Mouse (Mus musculus) liver, embryonic 11.5 days (tissue): ENCODE data around the gene Sh3rf1. TPM values are rescaled to one million over a fixed set of nuclear protein-coding genes. Genes with fewer than 3 reads are reported as not detected.

Experiments
- ATAC-seq: fragments of 200-750 bp; cut with Nextera tagmentation; replicated peaks from 2 replicates; pipeline ENCODE4 v1.8.0; 2017; ENCODE audit warnings: moderate number of reproducible peaks, mild to moderate bottlenecking, moderate TSS enrichment, moderate library complexity; ENCODE audit not compliant: low FRiP score
- DNase-seq: peaks from one replicate; pipeline ENCODE4 v3.0.0-alpha.2; 2017; ENCODE audit warnings: low spot score
- H3K27ac ChIP-seq: fragments of 300-500 bp; sonication (generic); 2 replicates; pipeline ENCODE4 v1.5.1; 2014; ENCODE audit warnings: mild to moderate bottlenecking, low read depth, low read length, control low read depth
- H3K27me3 ChIP-seq: fragments of 300-500 bp; sonication (generic); replicated peaks from 2 replicates; pipeline ENCODE4 v1.6.1; 2014; ENCODE audit warnings: low read length, mixed read lengths; ENCODE audit not compliant: control insufficient read depth, insufficient read depth
- H3K36me3 ChIP-seq: fragments of 300-500 bp; sonication (generic); 2 replicates; pipeline ENCODE4 v1.6.1; 2014; ENCODE audit warnings: mild to moderate bottlenecking, low read length, moderate library complexity, mixed read lengths; ENCODE audit not compliant: control insufficient read depth, insufficient read depth
- H3K4me1 ChIP-seq: fragments of 300-500 bp; sonication (generic); replicated peaks from 2 replicates; pipeline ENCODE4 v1.6.1; 2014; ENCODE audit warnings: low read length, mixed read lengths; ENCODE audit not compliant: control insufficient read depth, insufficient read depth
- H3K4me2 ChIP-seq: fragments of 300-500 bp; sonication (generic); 2 replicates; pipeline ENCODE4 v1.6.1; 2014; ENCODE audit warnings: mild to moderate bottlenecking, control low read depth, moderate library complexity
- H3K4me3 ChIP-seq: fragments of 300-500 bp; sonication (generic); 2 replicates; pipeline ENCODE4 v1.5.1; 2014; ENCODE audit warnings: low read depth, low read length, control low read depth
- H3K9ac ChIP-seq: fragments of 300-500 bp; sonication (generic); 2 replicates; pipeline ENCODE4 v1.6.1; 2014; ENCODE audit warnings: low read depth, low read length, control low read depth
- H3K9me3 ChIP-seq: fragments of 300-500 bp; sonication (generic); 2 replicates; pipeline ENCODE4 v1.6.1; 2016; ENCODE audit warnings: low read length, inconsistent platforms, mixed read lengths; ENCODE audit not compliant: control insufficient read depth
- WGBS: fragments of 180-500 bp; shearing (Covaris S2); extraction: QIAGEN DNeasy Blood & Tissue Kit; methylation state at CpG from one replicate; pipeline ENCODE4 v1.1.7; 2014; 5-methylcytosine and 5-hydroxymethylcytosine counted together
- polyA plus RNA-seq: library from polyadenylated mRNA; unstranded; fragments of >200 nt; fragmentation: Nextera tagmentation; extraction: Ambion mirVana; gene quantifications from 2 replicates; pipeline ENCODE4 v1.2.1, GENCODE M21; 2014

The Sh3rf1 gene
- 6.7 and 7.1 TPM in 2 replicates for polyA plus RNA-seq

DNA sequence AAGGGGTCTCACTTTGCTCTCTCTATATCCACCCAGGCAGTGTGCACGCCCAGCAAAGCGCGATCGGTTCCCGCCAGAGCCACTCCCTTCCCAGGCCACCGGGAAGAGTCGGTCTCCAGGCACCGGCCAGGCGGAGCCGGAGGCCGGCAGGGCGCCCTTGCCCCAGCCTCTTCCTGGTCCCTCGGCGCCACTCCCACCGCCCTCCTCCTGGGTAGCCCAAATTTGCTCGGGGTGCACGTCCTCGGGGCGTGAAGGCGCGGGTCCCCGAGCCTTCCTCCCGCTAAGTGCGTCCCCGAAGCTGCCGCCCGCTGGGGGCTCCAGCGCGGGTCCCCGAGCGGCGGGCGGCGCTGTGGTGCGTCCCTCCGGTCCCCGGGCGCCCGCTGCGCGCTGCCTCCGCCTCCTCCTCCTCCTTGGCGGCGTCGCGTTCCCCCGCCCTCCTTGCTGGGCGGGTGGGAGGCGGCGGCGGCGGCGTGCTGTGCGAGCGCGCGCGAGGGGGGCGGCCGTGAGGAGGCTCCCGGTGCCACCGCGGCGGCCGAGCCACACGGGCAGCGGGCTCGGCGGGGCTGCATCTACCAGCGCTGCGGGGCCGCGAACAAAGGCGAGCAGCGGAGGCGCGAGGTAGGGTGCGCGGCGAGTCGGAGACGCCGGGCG is at the start of gene Sh3rf1:
Gene Sh3rf1, plus strand, starts transcription at position 144 of the 651 bp plus-strand sequence.
- peaks cover 8% of the 10 kb centered on the region; the same call in 1 of the 2 replicates for H3K4me1 ChIP-seq
- peak within 1 kb of the TSS; percentile 72 for H3K9ac ChIP-seq
- no peaks in the 10 kb centered on the region for H3K36me3 ChIP-seq
- peak within 1 kb of the TSS; percentile 59; the same call in 1 of the 2 replicates for H3K27ac ChIP-seq
- ATAC-seq = peak; percentile 88
- peak; percentile 85 for DNase-seq
- H3K9me3 ChIP-seq = no peaks in the 10 kb centered on the region
- peak within 1 kb of the TSS; percentile 71 for H3K4me2 ChIP-seq
- H3K27me3 ChIP-seq = 0 out of 2 replicates have a peak, but pooled peaks cover 3% of the 10 kb centered on the region
- WGBS = under 1% methylated on average over 66 of the region's 84 CpGs
- H3K4me3 ChIP-seq = peak within 1 kb of the TSS; percentile 78

DNA sequence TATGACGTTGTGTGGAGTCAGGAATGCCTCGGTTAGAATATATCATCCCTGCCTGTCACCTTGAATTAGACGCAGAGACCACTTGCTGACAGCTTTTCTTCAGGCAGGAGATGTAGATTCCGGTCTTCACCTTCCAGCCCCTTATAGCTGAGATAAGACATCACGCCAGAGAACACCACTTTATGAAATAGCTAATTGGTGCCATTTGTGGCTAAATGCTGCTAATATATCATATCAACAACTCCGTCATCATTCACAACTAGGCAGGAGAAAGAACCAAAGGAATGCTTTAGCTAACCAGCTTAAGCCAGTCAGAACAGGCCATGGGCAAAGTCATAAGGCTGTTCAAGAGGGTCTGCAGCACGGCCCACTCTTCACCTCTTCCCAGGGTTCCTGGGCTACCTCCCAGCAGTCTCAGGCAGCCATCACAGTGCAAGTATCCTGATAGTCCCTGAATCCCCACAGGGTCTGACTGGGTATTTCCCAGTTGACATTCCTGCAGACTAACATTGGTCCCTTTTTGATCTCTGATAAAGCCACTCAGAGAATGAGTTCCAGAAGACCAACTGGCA is 49.7 kb upstream of the Sh3rf1 start:
- Histone ChIP-seq H3K9me3 (no peaks in the 10 kb centered on the region), H3K4me3 (no peak overlapping the region), H3K9ac (no peak overlapping the region), H3K27ac (no peak overlapping the region), H3K36me3 (no peaks in the 10 kb centered on the region), H3K27me3 (no peaks in the 10 kb centered on the region), H3K4me2 (no peak overlapping the region), H3K4me1 (no peaks in the 10 kb centered on the region)
- ATAC-seq (no peak), DNase-seq (no peak)
- 65% methylated on average over 7 of the region's 7 CpGs for WGBS

DNA sequence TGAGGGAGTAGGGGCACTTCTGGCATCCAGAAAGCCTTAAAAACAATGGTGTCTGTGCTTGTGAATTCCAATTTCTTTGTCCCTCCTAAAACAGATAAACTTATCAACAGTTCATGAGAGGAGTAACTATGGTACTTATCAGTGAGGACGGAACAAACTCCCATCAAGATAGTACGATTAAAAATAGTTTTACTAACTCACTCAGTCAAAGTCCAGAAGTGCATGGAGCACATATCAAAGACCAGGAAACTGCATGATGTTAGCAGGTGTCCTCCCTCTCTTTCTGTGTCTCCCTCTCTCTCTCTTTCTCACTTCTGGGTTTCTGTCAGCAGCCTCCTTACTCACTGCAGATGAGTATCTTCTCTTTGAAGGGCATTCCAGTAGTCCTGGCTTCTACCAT is 47.8 kb upstream of the Sh3rf1 start:
- no peaks in the 10 kb centered on the region for H3K27me3 ChIP-seq
- no peaks in the 10 kb centered on the region for H3K9me3 ChIP-seq
- no peak overlapping the region for H3K4me3 ChIP-seq
- no peaks in the 10 kb centered on the region for H3K36me3 ChIP-seq
- no peaks in the 10 kb centered on the region for H3K4me1 ChIP-seq
- no peak overlapping the region for H3K4me2 ChIP-seq
- no peak overlapping the region for H3K27ac ChIP-seq
- ATAC-seq = no peak
- H3K9ac ChIP-seq = no peak overlapping the region
- WGBS = 67% methylated on average over 2 of the region's 2 CpGs
- no peak for DNase-seq

DNA sequence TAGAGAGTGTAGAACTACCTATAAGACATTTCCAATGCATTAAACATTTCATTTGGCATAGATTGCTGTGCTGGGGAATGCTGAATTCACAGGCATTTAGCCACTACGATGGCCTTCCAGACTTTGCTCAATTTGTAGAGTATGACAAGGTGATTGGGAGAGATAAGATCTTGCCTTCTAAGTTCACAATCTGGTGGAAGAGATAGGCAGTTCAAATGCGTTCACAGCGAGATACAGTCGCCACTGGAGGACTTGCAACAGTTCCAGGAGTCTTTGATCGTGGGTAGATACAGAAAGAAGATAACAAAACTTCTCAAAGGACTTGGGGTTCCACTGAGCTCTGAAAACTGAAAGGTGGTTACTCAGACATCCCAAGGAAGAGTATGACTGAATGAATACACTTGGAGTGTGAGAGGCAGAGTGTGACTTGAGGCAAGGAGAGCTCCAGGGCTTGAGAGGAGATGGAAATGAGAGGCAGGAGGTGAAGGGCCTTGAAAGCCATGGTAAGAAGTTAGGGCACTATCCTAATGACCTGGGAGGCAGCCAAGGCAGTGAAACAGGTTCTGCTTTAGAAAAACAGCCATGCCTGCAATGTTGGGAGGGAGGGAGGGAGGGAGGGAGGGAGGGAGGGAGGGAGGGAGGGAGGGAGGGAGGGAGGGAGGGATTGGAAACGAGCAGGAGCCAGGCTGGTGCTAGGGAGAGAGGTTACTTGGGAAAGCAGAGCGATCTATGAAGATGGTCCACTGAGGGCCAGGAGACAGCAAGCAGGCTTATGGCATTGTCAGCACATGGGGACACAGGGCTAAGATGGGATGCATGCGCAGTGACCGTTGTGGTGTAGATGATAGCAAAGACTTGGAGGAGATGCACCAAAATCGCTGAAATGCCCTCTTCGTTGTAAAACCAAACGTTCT is 45.7 kb upstream of the Sh3rf1 start:
- WGBS = 58% methylated on average over 11 of the region's 12 CpGs
- Histone ChIP-seq H3K36me3 (no peaks in the 10 kb centered on the region), H3K27ac (no peak overlapping the region), H3K4me3 (no peak overlapping the region), H3K27me3 (no peaks in the 10 kb centered on the region), H3K9ac (no peak overlapping the region), H3K4me1 (no peaks in the 10 kb centered on the region), H3K9me3 (no peaks in the 10 kb centered on the region), H3K4me2 (no peak overlapping the region)
- no peak for ATAC-seq
- DNase-seq = no peak

DNA sequence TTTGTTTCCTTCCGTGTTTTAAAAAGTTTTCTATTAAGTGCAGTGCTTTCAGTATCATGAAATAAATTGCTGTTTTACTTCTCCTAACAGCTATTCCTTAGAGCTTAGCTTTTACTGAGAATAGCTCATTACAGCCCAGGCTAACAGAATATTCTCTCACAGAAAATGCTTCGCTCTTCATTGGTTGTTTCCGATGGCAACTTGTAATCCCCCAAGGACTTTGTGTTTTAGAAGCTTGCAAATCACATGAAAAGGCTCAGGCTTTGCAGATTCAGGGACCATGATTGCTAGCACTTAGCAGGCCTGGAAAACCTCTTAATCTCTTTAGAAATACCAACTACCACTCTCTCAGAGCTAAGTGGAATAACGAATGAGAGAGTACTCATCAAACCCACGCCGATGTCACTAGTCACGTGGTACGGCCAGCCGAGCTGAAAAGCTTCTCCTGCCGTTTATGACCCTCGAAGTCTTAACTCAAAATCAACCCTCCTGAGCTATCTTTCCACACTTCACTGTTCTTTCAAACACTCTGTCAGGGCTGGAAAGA is 45.0 kb upstream of the Sh3rf1 start:
- Histone ChIP-seq H3K27ac (no peak overlapping the region), H3K9ac (no peak overlapping the region), H3K9me3 (no peaks in the 10 kb centered on the region), H3K4me1 (no peaks in the 10 kb centered on the region), H3K36me3 (no peaks in the 10 kb centered on the region), H3K27me3 (no peaks in the 10 kb centered on the region), H3K4me3 (no peak overlapping the region), H3K4me2 (no peak overlapping the region)
- 77% methylated on average over 11 of the region's 11 CpGs for WGBS
- DNase-seq = no peak
- no peak for ATAC-seq

DNA sequence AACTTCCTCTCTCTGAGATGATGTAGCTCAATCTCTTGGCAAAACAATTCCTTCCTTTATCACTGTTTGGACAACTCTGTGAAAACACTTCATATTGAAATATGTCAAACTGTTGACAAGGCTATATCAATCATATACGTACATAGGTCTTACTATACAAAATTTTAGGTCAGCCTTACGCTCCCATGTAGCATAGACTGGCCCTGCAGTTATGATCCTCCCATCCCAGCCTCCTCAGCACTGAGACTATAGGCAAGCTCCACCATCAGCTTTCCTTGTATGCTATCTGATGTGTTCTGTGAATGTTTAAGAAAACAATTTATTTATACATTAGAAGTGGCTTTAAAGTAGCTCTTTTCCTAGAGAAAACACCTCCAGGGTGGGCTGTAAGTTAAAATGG is 42.1 kb upstream of the Sh3rf1 start:
- no peak overlapping the region for H3K4me2 ChIP-seq
- H3K36me3 ChIP-seq = no peaks in the 10 kb centered on the region
- no peaks in the 10 kb centered on the region for H3K4me1 ChIP-seq
- no peaks in the 10 kb centered on the region for H3K27me3 ChIP-seq
- H3K27ac ChIP-seq = no peak overlapping the region
- no peaks in the 10 kb centered on the region for H3K9me3 ChIP-seq
- H3K9ac ChIP-seq = no peak overlapping the region
- DNase-seq (no peak), ATAC-seq (no peak)
- H3K4me3 ChIP-seq = no peak overlapping the region
- WGBS = 62% methylated on average over 2 of the region's 2 CpGs

DNA sequence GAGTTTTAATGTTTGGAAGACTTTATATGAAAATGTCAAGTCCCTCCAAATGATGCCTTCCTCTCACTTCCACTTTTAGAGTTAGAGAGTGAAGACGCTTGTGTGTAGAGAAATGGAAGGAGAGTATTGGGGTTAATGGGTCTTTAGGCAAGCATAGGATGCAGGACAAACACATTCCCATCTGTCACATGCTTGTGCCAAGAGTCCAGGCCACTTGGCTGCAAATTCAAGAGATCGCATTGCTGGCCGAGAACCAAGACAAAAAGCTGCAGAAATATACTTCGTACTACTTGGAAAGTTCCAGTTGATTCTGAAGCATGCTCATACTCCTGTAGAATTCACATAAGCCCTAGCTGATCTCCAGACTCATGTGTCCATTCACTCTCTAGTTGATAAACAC is 41.7 kb upstream of the Sh3rf1 start:
- WGBS = 90% methylated on average over 4 of the region's 4 CpGs
- no peak for DNase-seq
- Histone ChIP-seq H3K9ac (no peak overlapping the region), H3K27ac (no peak overlapping the region), H3K4me2 (no peak overlapping the region), H3K27me3 (no peaks in the 10 kb centered on the region), H3K9me3 (no peaks in the 10 kb centered on the region), H3K36me3 (no peaks in the 10 kb centered on the region), H3K4me3 (no peak overlapping the region), H3K4me1 (no peaks in the 10 kb centered on the region)
- no peak for ATAC-seq

DNA sequence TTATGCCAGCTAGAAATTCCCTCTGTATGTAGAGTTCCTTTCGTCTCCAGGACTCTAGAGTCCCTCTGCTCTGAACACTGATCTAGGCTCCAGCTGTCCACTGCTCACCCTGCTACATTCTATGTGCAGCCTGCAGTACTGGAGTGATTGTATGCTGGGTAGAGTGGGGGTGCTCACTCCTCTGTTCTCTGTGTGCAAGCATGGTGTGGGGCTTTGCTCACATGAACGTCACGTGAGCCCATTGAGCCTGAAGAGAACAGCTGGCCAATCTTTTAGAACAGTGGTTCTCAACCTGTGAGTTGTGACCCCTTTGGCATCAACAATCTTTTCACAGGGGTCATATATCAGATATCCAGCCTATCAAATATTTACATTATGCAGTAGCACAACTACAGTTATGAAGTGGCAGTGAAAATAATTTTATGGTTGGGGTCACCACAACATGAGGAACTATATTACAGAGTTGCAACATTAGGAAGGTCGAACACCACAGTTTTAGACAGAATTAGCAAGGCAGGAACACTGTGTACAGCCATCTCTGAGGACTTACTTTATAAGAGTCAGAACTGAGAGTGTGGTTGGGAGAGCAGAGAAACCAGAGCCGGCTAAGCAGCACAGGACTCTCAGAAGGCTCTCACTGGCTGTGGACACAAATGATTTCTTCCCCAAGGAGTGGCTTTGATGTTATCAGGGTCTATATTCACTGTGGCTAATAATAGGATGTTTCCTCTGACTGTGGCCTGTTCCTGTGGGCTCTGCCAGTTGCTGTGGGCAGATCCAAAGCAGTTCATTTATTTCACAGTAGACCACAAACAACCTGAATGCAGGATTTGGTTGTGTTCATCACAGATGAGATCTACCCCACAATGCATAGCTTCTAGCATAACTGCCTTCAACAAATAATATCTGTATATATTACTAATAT is 38.1 kb upstream of the Sh3rf1 start:
- no peak for DNase-seq
- H3K27me3 ChIP-seq = no peaks in the 10 kb centered on the region
- 65% methylated on average over 5 of the region's 5 CpGs for WGBS

More for the DNA sequence above, 38.1 kb upstream of the Sh3rf1 start:
- H3K4me1 ChIP-seq = no peaks in the 10 kb centered on the region
- no peak overlapping the region for H3K9ac ChIP-seq
- ATAC-seq = no peak
- no peak overlapping the region for H3K27ac ChIP-seq
- H3K9me3 ChIP-seq = no peaks in the 10 kb centered on the region
- no peak overlapping the region for H3K4me2 ChIP-seq
- H3K36me3 ChIP-seq = no peaks in the 10 kb centered on the region
- H3K4me3 ChIP-seq = no peak overlapping the region
